Mouse (Mus musculus) midbrain, embryonic 16.5 days (tissue): Measurements from ENCODE around the gene Megf6. TPM values are rescaled to one million over a fixed set of nuclear protein-coding genes. Genes with fewer than 3 reads are reported as not detected.

ENCODE experiments used
- ATAC-seq: fragments of 200-750 bp; cut with Nextera tagmentation; 2 replicates; pipeline ENCODE4 v1.8.0; 2017; ENCODE audit warnings: moderate TSS enrichment
- H3K27ac ChIP-seq: fragments of 300-500 bp; sonication (generic); 2 replicates; pipeline ENCODE4 v1.5.1; 2014; ENCODE audit warnings: mild to moderate bottlenecking, low read length, mixed read lengths
- H3K27me3 ChIP-seq: fragments of 300-500 bp; sonication (generic); 2 replicates; pipeline ENCODE4 v1.6.1; 2014; ENCODE audit warnings: low read depth, low read length, mixed read lengths; ENCODE audit not compliant: control insufficient read depth, insufficient read depth
- H3K36me3 ChIP-seq: fragments of 300-500 bp; sonication (generic); 2 replicates; pipeline ENCODE4 v1.6.1; 2014; ENCODE audit warnings: mild to moderate bottlenecking, low read length, moderate library complexity, mixed read lengths; ENCODE audit not compliant: control insufficient read depth, insufficient read depth
- H3K4me1 ChIP-seq: fragments of 300-500 bp; sonication (generic); 2 replicates; pipeline ENCODE4 v1.6.1; 2014; ENCODE audit warnings: mild to moderate bottlenecking, low read length, mixed read lengths; ENCODE audit not compliant: control insufficient read depth, insufficient read depth
- H3K4me2 ChIP-seq: fragments of 300-500 bp; sonication (generic); 2 replicates; pipeline ENCODE4 v1.6.1; 2014; ENCODE audit warnings: mild to moderate bottlenecking, low read length, mixed read lengths
- H3K4me3 ChIP-seq: fragments of 300-500 bp; sonication (generic); 2 replicates; pipeline ENCODE4 v1.5.1; 2014; ENCODE audit warnings: low read depth, mild to moderate bottlenecking, low read length, moderate library complexity, mixed read lengths
- H3K9ac ChIP-seq: fragments of 300-500 bp; sonication (generic); 2 replicates; pipeline ENCODE4 v1.6.1; 2014; ENCODE audit warnings: low read depth, low read length, mixed read lengths
- H3K9me3 ChIP-seq: fragments of 300-500 bp; sonication (generic); replicated peaks from 2 replicates; pipeline ENCODE4 v1.6.1; 2014; ENCODE audit warnings: mild to moderate bottlenecking, low read length, mixed read lengths; ENCODE audit not compliant: control insufficient read depth, poor library complexity, severe bottlenecking
- WGBS: fragments of 180-500 bp; shearing (Covaris S2); extraction: QIAGEN DNeasy Blood & Tissue Kit; methylation state at CpG from one replicate; pipeline ENCODE4 v1.1.7; 2014; 5-methylcytosine and 5-hydroxymethylcytosine counted together
- polyA plus RNA-seq: library from polyadenylated mRNA; unstranded; fragments of >200 nt; fragmentation: Nextera tagmentation; extraction: Ambion mirVana; gene quantifications from 2 replicates; pipeline ENCODE4 v1.2.1, GENCODE M21; 2015

Megf6 gene
- polyA plus RNA-seq, 1 experiment from 2014 or later, result 10.6 TPM

DNA sequence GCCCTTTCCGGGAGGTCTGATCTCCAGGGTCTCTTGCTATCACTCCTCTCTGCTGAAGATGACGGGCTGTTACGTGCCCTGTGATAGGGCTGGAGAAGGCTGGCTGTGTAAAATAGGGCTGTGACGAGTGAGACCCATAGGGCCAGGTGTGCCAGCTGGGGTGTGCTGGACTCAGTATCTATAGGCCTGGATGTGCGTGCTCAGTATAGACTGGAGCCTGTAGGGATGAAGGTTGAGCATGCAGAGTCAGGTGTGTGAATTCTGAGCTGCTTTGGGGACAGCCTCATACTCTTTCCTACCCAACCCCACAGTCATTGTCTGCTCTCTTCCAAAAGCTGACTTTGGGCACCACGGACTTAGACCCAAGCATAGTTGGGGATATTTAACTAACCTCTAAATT lies 27.4 kb downstream of the Megf6 start:
- no peak overlapping the region for H3K27ac ChIP-seq
- peaks cover 4% of the 10 kb centered on the region; the same call in 1 of the 2 replicates for H3K4me1 ChIP-seq
- no peak overlapping the region for H3K9ac ChIP-seq
- no peak overlapping the region for H3K4me2 ChIP-seq
- no peak for ATAC-seq
- WGBS, result 51% methylated on average over 6 of the region's 6 CpGs
- no peaks in the 10 kb centered on the region for H3K27me3 ChIP-seq
- H3K9me3 ChIP-seq, result no peaks in the 10 kb centered on the region
- no peaks in the 10 kb centered on the region for H3K36me3 ChIP-seq
- no peak overlapping the region for H3K4me3 ChIP-seq

DNA sequence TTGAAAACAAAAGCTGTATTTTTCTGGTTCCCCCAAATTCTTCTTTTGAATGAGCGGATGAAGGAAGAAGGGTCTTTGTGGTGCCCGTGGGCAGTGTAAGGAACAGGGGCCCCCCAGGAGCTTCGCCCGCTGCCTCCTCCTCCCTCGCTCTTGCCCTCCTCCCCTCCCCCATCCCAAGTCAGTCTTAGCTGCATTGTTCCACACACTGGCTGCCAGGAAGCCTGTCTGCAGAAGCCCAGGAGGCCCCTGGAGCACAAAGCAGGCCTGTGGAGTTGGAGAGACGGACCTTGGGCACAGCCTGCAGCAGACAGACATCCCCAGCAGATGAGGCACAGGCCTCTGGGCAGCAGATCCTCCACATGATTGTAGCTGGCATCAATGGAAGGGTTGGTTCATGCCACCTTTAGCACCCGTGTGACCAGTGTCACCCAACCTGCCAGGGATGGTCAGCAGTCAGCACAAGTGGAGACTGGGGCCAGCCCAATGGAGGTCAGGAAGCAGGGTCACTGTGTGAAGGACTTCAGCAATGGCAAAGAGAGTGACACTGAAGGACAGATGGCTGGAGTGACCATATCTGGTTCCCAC lies 27.9 kb downstream of the Megf6 start:
- 20% methylated on average over 7 of the region's 7 CpGs for WGBS
- Histone ChIP-seq H3K4me2 (no peak overlapping the region), H3K36me3 (no peaks in the 10 kb centered on the region), H3K27me3 (no peaks in the 10 kb centered on the region), H3K27ac (no peak overlapping the region), H3K4me1 (peaks cover 4% of the 10 kb centered on the region; the same call in 1 of the 2 replicates), H3K9me3 (no peaks in the 10 kb centered on the region), H3K9ac (no peak overlapping the region), H3K4me3 (no peak overlapping the region)
- ATAC-seq, result no peak

DNA sequence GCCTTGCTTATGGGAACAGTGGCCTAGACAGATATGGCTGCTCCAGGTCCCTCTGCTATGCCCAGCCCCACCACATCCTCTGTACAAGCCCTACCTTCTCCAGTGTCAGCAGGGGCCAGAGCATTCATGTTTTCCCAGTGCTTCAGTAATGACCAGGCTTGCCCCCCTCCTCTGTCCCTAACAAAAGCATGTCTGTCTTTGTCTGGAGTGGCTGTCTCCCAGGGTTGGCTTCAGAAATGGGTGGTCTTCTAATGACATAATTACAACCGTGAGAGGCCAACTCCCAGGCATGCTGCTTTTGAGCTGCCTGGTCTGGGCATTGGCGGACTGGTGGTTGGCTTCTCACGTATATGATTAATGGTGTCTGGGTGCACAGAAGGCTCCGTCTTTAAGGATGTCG lies 31.0 kb downstream of the Megf6 start:
- no peak for ATAC-seq
- no peak overlapping the region for H3K27ac ChIP-seq
- H3K36me3 ChIP-seq, result no peaks in the 10 kb centered on the region
- H3K9me3 ChIP-seq, result no peaks in the 10 kb centered on the region
- H3K4me3 ChIP-seq, result no peak overlapping the region
- H3K4me2 ChIP-seq, result no peak overlapping the region
- H3K4me1 ChIP-seq, result peaks cover 4% of the 10 kb centered on the region; the same call in 1 of the 2 replicates
- no peak overlapping the region for H3K9ac ChIP-seq
- H3K27me3 ChIP-seq, result no peaks in the 10 kb centered on the region
- WGBS, result 77% methylated on average over 5 of the region's 5 CpGs

DNA sequence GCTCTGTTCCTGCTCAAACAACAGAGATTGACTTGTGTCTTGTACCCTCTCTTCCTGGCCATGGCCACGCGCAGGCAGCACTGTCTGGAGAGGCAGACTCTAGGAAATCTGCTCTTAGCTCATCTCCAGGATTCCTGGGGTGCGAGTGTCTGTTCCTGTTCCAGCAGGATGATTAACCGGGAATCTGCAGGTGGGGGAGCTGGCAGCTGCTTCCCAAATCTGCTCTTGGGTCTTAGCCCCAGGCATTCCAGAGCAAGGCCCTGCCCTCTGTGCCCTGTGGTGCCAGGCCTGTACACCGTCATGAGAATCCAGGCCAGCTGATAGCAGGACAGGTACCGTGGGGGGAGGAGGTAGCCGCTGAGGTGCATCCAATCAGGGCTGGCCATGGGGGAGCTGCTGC lies 34.0 kb downstream of the Megf6 start:
- WGBS, result 66% methylated on average over 7 of the region's 7 CpGs

DNA sequence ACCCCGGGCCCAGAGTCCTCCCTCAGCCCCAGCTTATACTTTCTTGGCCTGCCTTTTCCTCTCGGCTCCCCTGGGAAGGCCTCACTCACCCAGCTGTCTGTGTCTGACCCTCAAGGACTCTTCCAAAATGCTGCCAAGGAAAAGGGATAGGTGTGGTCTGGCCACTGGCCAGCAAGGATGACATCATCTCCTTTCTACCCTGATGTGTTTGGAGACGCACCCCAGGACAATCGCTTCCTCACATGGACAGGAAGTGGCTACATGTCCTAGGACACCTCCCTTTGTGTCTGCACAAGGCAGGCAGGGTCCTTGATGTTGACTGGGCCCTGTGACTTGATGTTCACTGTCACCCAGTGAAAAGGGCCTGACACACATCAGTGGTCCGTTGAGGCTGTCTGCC lies 34.9 kb downstream of the Megf6 start:
- Histone ChIP-seq H3K4me3 (no peak overlapping the region), H3K27me3 (no peaks in the 10 kb centered on the region), H3K9me3 (no peaks in the 10 kb centered on the region), H3K9ac (no peak overlapping the region), H3K36me3 (no peaks in the 10 kb centered on the region), H3K4me2 (no peak overlapping the region), H3K27ac (no peak overlapping the region), H3K4me1 (no peaks in the 10 kb centered on the region)
- ATAC-seq, result no peak
- WGBS, result 78% methylated on average over 5 of the region's 5 CpGs

More for the DNA sequence above, 34.0 kb downstream of the Megf6 start:
- Histone ChIP-seq H3K4me2 (no peak overlapping the region), H3K4me3 (no peak overlapping the region), H3K4me1 (no peaks in the 10 kb centered on the region), H3K36me3 (no peaks in the 10 kb centered on the region), H3K9ac (no peak overlapping the region), H3K9me3 (no peaks in the 10 kb centered on the region), H3K27ac (no peak overlapping the region), H3K27me3 (no peaks in the 10 kb centered on the region)
- no peak for ATAC-seq

DNA sequence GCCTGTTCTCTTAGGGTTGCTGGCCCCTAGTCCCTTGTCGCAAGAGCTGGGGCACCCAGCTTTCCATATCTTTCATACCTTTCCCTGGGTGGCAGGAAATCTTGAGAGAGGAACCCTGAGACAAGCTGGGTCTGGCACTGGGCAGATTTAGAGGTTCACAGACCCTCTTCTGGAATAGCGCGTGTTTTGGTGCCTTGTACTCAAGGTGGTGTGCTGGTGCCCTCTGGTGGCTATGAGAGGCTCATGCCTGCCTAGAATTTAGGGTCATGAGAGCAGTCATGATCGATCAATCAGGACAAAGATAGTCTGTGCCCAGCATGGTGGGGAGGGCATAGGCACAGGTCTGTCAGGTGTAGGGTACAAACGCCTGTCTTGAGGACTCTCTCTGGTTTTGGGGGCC lies 36.7 kb downstream of the Megf6 start:
- Histone ChIP-seq H3K4me3 (no peak overlapping the region), H3K9me3 (no peaks in the 10 kb centered on the region), H3K4me1 (no peaks in the 10 kb centered on the region), H3K4me2 (no peak overlapping the region), H3K9ac (no peak overlapping the region), H3K27ac (no peak overlapping the region), H3K36me3 (no peaks in the 10 kb centered on the region), H3K27me3 (no peaks in the 10 kb centered on the region)
- 14% methylated on average over 5 of the region's 5 CpGs for WGBS
- ATAC-seq, result peak; percentile 45; the same call in 1 of the 2 replicates

DNA sequence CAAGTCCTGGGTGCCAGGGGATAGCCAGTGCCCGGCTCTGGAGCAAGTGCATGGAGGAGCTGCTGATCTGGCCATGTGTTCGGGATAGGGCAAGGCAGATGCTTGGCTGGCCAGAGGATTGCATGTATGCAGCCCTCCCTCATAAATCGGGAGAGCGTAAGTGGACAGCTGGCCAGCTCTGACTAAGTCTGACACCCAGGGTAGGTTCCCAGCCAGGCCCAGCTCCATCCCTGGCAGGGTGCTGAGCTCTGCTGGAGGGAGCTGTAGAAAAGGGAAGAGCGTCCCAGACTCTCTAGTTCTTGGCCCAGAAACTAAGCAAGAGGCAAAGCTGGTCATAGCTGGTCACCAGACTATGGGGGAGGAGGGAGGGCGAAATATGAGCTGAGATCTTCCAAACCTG lies 38.5 kb downstream of the Megf6 start:
- no peak overlapping the region for H3K4me2 ChIP-seq
- 76% methylated on average over 6 of the region's 6 CpGs for WGBS

DNA sequence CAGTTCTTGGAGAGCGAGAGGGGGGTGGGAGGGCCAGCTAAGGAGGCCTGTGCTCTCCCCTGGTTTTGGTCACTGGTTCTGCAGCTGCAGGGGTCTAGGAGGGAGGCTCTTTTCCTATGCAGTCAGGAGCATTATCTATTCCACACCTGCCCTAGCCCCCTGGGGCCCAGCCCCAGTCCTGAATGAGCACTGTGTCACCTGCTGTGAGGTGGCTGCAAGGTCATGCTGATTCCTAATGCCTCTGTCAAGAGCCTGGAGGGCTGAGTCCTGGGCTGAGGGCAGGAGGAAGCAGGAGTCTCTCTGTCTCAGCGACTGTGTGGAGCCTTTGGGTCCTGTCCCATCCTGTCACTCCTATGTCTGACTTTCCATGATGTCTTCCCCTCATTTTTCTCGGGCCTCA lies 39.3 kb downstream of the Megf6 start:
- Histone ChIP-seq H3K27ac (no peak overlapping the region), H3K9ac (no peak overlapping the region), H3K9me3 (no peaks in the 10 kb centered on the region), H3K27me3 (no peaks in the 10 kb centered on the region), H3K4me1 (no peaks in the 10 kb centered on the region), H3K4me3 (no peak overlapping the region), H3K4me2 (no peak overlapping the region), H3K36me3 (no peaks in the 10 kb centered on the region)
- no peak for ATAC-seq
- 19% methylated on average over 3 of the region's 3 CpGs for WGBS

More for the DNA sequence above, 38.5 kb downstream of the Megf6 start:
- Histone ChIP-seq H3K4me3 (no peak overlapping the region), H3K9ac (no peak overlapping the region), H3K4me1 (no peaks in the 10 kb centered on the region), H3K27me3 (no peaks in the 10 kb centered on the region), H3K27ac (no peak overlapping the region), H3K36me3 (no peaks in the 10 kb centered on the region), H3K9me3 (no peaks in the 10 kb centered on the region)
- ATAC-seq, result no peak

DNA sequence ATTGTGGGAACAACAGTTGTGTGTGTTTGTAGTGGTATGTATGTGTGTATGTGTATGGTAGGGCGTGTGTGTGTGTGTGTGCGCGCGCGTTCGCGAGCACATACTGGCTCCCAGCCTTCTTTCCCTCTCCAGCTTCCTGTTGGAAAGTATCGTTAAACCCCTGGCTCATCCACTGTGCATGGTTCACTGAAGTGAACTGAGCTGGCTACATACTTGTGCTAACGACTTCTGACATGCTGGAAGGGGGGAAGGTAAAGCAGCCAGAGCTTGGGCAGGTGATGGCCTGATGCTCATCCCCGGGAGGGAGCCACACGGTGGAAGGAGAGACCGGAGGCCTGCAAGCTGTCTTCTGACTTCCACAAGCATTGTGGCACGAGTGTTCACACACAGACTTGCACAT lies 40.9 kb downstream of the Megf6 start:
- no peak overlapping the region for H3K4me2 ChIP-seq
- no peak for ATAC-seq
- H3K4me1 ChIP-seq, result no peaks in the 10 kb centered on the region
- H3K9me3 ChIP-seq, result no peaks in the 10 kb centered on the region
- H3K27ac ChIP-seq, result no peak overlapping the region
- H3K9ac ChIP-seq, result no peak overlapping the region
- no peaks in the 10 kb centered on the region for H3K27me3 ChIP-seq
- no peaks in the 10 kb centered on the region for H3K36me3 ChIP-seq
- WGBS, result 86% methylated on average over 13 of the region's 13 CpGs
- H3K4me3 ChIP-seq, result no peak overlapping the region
